Mouse (Mus musculus): ENCODE measurements at regions not wholly inside any gene's neighbourhood (a gene's known extent, or its start where the extent isn't known, plus 50 kb on each side); places are given as distances from the start of the nearest gene placed in this dataset.

- TF ChIP-seq GATA1 (IDR thresholded peaks at IDR 0.05; ENCODE audit: borderline replicate concordance, low read length), result no peak
- no peak for TF ChIP-seq FLI1 (IDR thresholded peaks at IDR 0.05; ENCODE audit: low read length)
These were observed 79.3 kb upstream of the Dusp10 start for GRCm38 (mm10) chr1:183933845-183934244.
